Mouse (Mus musculus) embryonic facial prominence, embryonic 10.5 days (tissue): ENCODE measurements at regions not wholly inside any gene's neighbourhood (a gene's known extent, or its start where the extent isn't known, plus 50 kb on each side); places are given as distances from the start of the nearest gene placed in this dataset.

ENCODE experiments used
- DNase-seq: peaks from one replicate; pipeline ENCODE4 v3.0.0-alpha.2; 2017; ENCODE audit warnings: low spot score
- H3K27ac ChIP-seq: fragments of 300-500 bp; sonication (generic); replicated peaks from 2 replicates; pipeline ENCODE4 v1.5.1; 2016; ENCODE audit warnings: mild to moderate bottlenecking
- H3K27me3 ChIP-seq: fragments of 300-500 bp; sonication (generic); replicated peaks from 2 replicates; pipeline ENCODE4 v1.6.1; 2016; ENCODE audit warnings: low read depth, mild to moderate bottlenecking; ENCODE audit not compliant: poor library complexity, severe bottlenecking
- H3K36me3 ChIP-seq: fragments of 300-500 bp; sonication (generic); replicated peaks from 2 replicates; pipeline ENCODE4 v1.6.1; 2016; ENCODE audit warnings: mild to moderate bottlenecking, moderate library complexity
- H3K4me1 ChIP-seq: fragments of 300-500 bp; sonication (generic); 2 replicates; pipeline ENCODE4 v1.6.1; 2016
- H3K4me3 ChIP-seq: fragments of 300-500 bp; sonication (generic); 2 replicates; pipeline ENCODE4 v1.5.1; 2016; ENCODE audit warnings: mild to moderate bottlenecking, moderate library complexity
- H3K9me3 ChIP-seq: fragments of 300-500 bp; sonication (generic); 2 replicates; pipeline ENCODE4 v1.6.1; 2016; ENCODE audit warnings: mild to moderate bottlenecking
- WGBS: fragments of 180-500 bp; shearing (Covaris S2); methylation state at CpG from one replicate; pipeline ENCODE4 v1.1.7; 2016; 5-methylcytosine and 5-hydroxymethylcytosine counted together

DNA sequence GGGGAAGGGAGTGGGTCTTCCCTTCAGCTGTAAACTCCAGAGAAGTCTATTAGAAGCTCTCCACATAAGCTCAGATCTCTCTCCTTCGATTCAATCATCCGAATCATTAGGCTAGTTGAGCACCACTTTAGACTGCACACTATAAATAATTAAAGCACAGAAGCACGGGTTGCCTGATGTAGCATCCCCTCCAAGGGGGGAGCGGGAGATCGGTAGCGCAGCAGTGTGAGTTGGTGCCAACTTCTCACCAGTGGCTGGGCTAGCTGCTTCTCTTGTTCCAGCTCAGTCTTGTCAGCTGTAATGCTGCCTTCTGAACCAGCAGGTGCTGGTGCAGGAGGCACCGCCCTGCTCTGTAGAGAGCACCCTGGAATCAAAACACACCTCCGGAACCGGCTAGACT, 78.6 kb downstream of the A830031A19Rik start:
- no peak overlapping the region for H3K27ac ChIP-seq
- H3K9me3 ChIP-seq: no peaks in the 10 kb centered on the region
- no peaks in the 10 kb centered on the region for H3K4me1 ChIP-seq
- no peaks in the 10 kb centered on the region for H3K36me3 ChIP-seq
- no peak for DNase-seq
- H3K27me3 ChIP-seq: no peaks in the 10 kb centered on the region
- WGBS: 88% methylated on average over 9 of the region's 9 CpGs
- no peak overlapping the region for H3K4me3 ChIP-seq

DNA sequence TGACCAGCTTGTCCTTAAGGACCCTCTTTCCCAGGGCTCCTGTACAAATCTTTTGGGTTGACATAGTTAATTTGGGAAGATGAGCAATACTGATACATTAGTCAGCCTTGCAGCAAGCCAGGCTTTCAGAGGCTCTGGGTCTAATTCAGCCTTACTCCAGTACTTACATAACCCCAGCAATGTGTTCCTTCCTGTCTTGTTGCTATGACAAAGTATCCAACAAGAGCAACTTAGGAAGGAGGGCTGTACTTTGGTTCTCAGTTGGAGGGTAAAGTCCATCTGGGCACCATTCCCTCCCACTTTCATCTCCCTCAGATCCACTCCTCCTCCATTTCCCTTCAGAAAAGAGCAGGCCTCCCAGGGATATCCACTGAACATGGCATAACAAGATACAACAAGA, 80.7 kb downstream of the A830031A19Rik start:
- H3K4me3 ChIP-seq: no peak overlapping the region
- no peaks in the 10 kb centered on the region for H3K4me1 ChIP-seq
- DNase-seq: no peak
- no peaks in the 10 kb centered on the region for H3K27me3 ChIP-seq
- H3K27ac ChIP-seq: no peak overlapping the region
- no peaks in the 10 kb centered on the region for H3K9me3 ChIP-seq
- no peaks in the 10 kb centered on the region for H3K36me3 ChIP-seq

DNA sequence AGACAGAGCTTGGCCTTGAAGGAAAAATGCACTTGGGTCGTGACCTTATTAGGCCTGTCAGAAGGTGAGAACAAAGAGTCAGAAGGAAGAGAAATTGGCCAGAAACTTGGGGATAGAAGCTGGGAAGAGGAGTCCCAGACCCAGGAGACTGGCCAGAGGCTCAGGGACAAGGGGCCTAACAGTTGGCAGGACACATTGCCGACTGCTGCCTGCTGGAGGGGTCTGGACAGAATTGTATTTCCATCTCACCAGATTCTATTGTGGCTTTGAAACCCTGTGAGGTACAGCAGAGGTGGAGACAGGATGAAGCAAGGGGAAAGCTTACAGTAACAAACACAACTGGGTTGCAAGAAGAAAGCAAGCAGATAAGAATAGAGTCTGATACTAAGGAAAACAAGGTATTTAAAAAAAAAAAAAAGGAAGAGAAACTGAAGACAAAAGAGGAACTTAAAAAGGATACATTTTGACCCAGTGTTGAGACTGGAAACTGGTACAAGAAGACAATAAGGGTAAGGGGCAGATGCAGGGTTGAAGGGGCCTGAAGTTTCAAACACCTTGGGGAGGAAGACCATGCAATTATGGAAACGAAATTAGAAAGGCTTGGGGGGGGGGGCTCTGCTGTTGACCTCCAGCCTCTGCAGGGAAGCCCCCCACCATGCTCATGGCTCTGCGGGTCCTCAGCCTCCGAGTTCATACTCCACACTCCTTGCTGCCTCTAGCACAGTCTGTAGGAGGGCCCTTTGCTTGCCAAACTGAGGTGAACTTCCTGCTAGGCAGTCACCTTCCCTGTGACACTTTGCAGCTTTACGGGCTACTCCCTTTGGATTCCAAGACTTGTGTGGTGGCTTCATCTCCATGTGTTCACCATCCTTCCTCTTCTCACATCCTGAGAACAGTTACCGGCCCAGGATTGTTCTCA, 87.1 kb downstream of the A830031A19Rik start:
- Histone ChIP-seq H3K27me3 (no peaks in the 10 kb centered on the region), H3K27ac (no peak overlapping the region), H3K36me3 (no peaks in the 10 kb centered on the region), H3K9me3 (no peaks in the 10 kb centered on the region), H3K4me1 (no peaks in the 10 kb centered on the region), H3K4me3 (no peak overlapping the region)
- DNase-seq: no peak
- 70% methylated on average over 7 of the region's 7 CpGs for WGBS

DNA sequence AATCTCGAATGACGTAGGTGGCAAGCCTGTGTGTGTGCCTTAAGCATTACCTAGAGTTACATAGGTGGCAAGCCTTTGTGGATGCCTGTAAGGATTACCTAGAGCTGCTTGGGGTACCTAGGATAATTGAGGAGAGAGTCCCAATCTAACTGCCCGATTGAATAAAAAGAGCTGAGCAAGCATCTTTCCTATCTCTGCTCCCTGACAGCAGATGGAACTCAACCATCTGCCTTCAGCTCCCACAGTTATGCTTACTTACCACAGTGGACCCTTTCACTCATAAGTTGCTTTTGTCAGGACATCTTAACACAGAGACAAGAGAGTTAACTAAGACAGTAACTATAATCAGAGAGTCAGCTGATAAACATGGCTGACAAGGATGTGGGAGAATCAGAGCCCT, 89.6 kb downstream of the A830031A19Rik start:
- Histone ChIP-seq H3K36me3 (no peaks in the 10 kb centered on the region), H3K27ac (no peak overlapping the region), H3K27me3 (peaks cover 6% of the 10 kb centered on the region; the same call in 1 of the 2 replicates), H3K4me1 (no peaks in the 10 kb centered on the region), H3K9me3 (no peaks in the 10 kb centered on the region), H3K4me3 (no peak overlapping the region)
- WGBS: 87% methylated on average over 3 of the region's 3 CpGs
- no peak for DNase-seq

DNA sequence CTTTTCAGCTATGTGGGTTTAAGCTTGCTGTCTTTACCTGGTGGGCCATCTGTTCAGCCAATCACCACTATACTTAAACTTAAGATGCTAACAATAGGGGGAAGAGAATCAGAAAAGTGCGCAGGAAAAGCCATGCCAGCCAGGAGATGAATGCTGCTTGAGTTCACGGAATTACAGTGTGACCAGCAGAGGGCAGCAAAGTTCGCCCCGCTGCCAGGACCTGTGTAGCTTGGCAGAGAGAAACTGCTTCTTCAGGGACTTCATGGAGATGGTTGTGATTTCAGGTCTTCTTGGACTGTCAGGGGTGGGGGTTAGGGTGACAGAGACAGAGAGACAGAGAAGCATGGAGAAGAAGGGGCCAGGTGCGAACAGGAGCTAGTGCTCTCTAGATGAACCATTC, 84.3 kb upstream of the Papolg start:
- 12% methylated on average over 5 of the region's 5 CpGs for WGBS
- H3K4me1 ChIP-seq: no peaks in the 10 kb centered on the region
- peak; percentile 85 for DNase-seq
- H3K4me3 ChIP-seq: no peak overlapping the region
- H3K27ac ChIP-seq: no peak overlapping the region
- peaks cover 10% of the 10 kb centered on the region; the same call in 1 of the 2 replicates for H3K27me3 ChIP-seq
- H3K36me3 ChIP-seq: no peaks in the 10 kb centered on the region
- no peaks in the 10 kb centered on the region for H3K9me3 ChIP-seq

DNA sequence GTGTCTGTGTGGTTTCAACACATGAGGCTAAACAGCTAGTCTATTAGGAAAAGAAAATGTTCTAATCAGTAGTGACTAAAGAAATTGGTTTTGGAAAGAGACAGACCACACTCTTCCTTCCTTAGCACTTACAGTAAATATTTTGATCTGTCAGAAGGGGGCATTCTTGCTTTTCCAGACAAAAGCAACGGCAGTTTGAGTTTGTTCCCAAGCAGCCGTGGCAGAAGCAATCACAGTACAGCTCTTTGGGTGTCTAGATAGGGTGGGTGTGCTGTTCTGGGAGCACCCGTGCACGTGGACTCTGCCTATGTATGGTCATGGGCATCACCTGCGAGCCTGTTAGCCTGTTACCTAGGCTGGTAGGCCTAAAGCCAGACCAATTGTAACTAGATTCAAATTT, 83.2 kb upstream of the Papolg start:
- Histone ChIP-seq H3K27me3 (peaks cover 10% of the 10 kb centered on the region; the same call in 1 of the 2 replicates), H3K36me3 (no peaks in the 10 kb centered on the region), H3K9me3 (no peaks in the 10 kb centered on the region), H3K27ac (no peak overlapping the region), H3K4me1 (no peaks in the 10 kb centered on the region), H3K4me3 (no peak overlapping the region)
- DNase-seq: no peak
- WGBS: 78% methylated on average over 5 of the region's 5 CpGs

DNA sequence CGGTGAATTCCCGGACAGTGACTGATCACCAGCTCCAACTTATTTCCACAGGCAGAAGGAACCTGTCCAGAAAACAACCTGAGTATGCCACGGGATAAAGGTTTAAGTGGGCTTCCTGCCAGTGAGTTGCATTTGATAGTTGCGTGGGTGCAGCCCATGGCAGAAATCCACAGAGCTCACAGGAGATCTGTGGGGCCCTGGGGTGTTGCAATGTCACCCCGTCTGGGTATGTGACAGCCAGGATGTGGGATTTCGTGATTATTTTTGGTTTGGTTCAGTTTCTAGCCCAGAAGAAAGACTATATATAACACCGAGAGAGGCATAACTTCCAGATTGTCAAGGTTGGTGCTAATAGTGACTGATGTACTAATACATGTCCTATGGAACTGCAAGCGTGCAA, 82.0 kb upstream of the Papolg start:
- no peak overlapping the region for H3K4me3 ChIP-seq
- H3K9me3 ChIP-seq: no peaks in the 10 kb centered on the region
- H3K27ac ChIP-seq: no peak overlapping the region
- DNase-seq: no peak
- no peaks in the 10 kb centered on the region for H3K36me3 ChIP-seq
- 90% methylated on average over 8 of the region's 8 CpGs for WGBS
- H3K27me3 ChIP-seq: peaks cover 10% of the 10 kb centered on the region; the same call in 1 of the 2 replicates
- H3K4me1 ChIP-seq: no peaks in the 10 kb centered on the region

DNA sequence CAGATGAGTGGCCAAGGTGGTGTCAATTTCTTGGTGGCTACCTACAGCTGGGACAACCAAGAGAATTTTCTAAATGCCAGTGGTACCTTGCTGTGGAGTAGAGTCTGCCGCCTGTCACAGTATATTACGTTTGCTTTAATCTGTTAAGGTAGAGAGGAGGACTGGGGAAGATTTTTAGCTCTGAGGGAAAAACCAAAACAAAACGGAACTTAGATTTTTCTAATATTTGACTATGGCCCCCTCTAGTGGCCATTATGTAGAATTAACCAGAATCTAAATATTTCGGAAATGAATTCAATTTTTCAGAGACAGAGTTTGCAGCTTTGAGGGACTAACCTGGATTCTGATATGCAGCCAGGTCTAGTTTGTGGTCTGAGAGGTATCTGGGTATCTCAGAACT, 59.3 kb upstream of the Papolg start:
- Histone ChIP-seq H3K27ac (no peak overlapping the region), H3K9me3 (no peaks in the 10 kb centered on the region), H3K27me3 (peaks cover 5% of the 10 kb centered on the region; the same call in 1 of the 2 replicates), H3K4me1 (no peaks in the 10 kb centered on the region), H3K36me3 (no peaks in the 10 kb centered on the region), H3K4me3 (no peak overlapping the region)
- no peak for DNase-seq
- 4% methylated on average over 4 of the region's 4 CpGs for WGBS

DNA sequence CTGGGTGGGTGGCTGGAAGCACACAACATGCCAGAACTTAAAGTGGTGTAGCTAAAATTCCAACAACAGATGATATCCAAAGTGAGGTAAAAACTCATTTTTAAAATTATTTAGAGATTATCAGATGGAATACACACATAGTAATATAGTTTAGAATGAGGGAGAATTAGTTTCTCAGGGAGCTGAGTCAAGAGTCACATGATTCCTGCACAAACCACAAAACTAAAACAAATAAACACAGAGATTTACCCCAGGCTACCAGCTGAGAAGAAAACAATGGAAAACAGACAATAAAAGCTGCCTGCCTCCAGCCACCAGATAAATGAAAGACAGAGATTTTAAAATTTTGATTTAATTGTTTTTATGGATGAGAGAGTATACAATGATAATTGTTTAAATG, 50.9 kb upstream of the Papolg start:
- no peaks in the 10 kb centered on the region for H3K9me3 ChIP-seq
- no peak for DNase-seq
- no peaks in the 10 kb centered on the region for H3K27me3 ChIP-seq
- H3K27ac ChIP-seq: no peak overlapping the region
- no peaks in the 10 kb centered on the region for H3K4me1 ChIP-seq
- no peaks in the 10 kb centered on the region for H3K36me3 ChIP-seq
- no peak overlapping the region for H3K4me3 ChIP-seq
